Mouse (Mus musculus): ENCODE data around the gene Ttc25. TPM values are rescaled to one million over a fixed set of nuclear protein-coding genes. Genes with fewer than 3 reads are reported as not detected.
"Not testable (repeated sequence)": the region's sequence is repeated elsewhere in the genome, so short reads cannot be mapped to it uniquely, and the experiment has no call there.

Gene Ttc25
- polyA plus RNA-seq, 1 experiment, result not detected

GRCm38 (mm10) chr11:100527066-100527457, 18.3 kb upstream of the Ttc25 start:
- peak overlapping the region; percentile 85 for H3K4me3 ChIP-seq (replicated peaks)
- TF ChIP-seq GATA1 (IDR thresholded peaks at IDR 0.05; ENCODE audit: low read length) (no peak), TAL1 (IDR thresholded peaks at IDR 0.05; ENCODE audit: low read length) (no peak)
- no peaks in the 10 kb centered on the region for H3K9me3 ChIP-seq (ENCODE audit: control insufficient read depth, low read length)
- H3K4me1 ChIP-seq (ENCODE audit: control insufficient read depth), result peaks cover 43% of the 10 kb centered on the region
- H3K36me3 ChIP-seq (ENCODE audit: control insufficient read depth), result peaks cover 30% of the 10 kb centered on the region
- H3K27me3 ChIP-seq (ENCODE audit: control insufficient read depth), result no peaks in the 10 kb centered on the region

- peaks cover 24% of the 10 kb centered on the region for H3K36me3 ChIP-seq (ENCODE audit: control insufficient read depth)
- H3K9me3 ChIP-seq (ENCODE audit: control insufficient read depth, low read length), result no peaks in the 10 kb centered on the region
- H3K4me1 ChIP-seq (ENCODE audit: control insufficient read depth), result peaks cover 43% of the 10 kb centered on the region
- H3K27me3 ChIP-seq (ENCODE audit: control insufficient read depth), result no peaks in the 10 kb centered on the region
- H3K4me3 ChIP-seq (replicated peaks), result peak within 1 kb of the TSS; percentile 85
- TF ChIP-seq TAL1 (IDR thresholded peaks at IDR 0.05; ENCODE audit: low read length), result no peak
- no peak for TF ChIP-seq GATA1 (IDR thresholded peaks at IDR 0.05; ENCODE audit: low read length)
These were observed 17.7 kb upstream of the Ttc25 start, which contains the start of gene Acly for GRCm38 (mm10) chr11:100527458-100528374. Gene Acly (minus strand): TSS chr11:100528000.

- Histone ChIP-seq H3K4me1 (ENCODE audit: control insufficient read depth) (peaks cover 43% of the 10 kb centered on the region), H3K36me3 (ENCODE audit: control insufficient read depth) (peaks cover 15% of the 10 kb centered on the region), H3K4me3 (replicated peaks) (peak overlapping the region; percentile 85), H3K9me3 (ENCODE audit: control insufficient read depth, low read length) (peaks cover 3% of the 10 kb centered on the region; the same call in 1 of the 2 replicates), H3K27me3 (ENCODE audit: control insufficient read depth) (no peaks in the 10 kb centered on the region)
- no peak for TF ChIP-seq TAL1 (IDR thresholded peaks at IDR 0.05; ENCODE audit: low read length)
- TF ChIP-seq GATA1 (IDR thresholded peaks at IDR 0.05; ENCODE audit: low read length), result no peak
These were observed 16.8 kb upstream of the Ttc25 start for GRCm38 (mm10) chr11:100528375-100529165.

DNA sequence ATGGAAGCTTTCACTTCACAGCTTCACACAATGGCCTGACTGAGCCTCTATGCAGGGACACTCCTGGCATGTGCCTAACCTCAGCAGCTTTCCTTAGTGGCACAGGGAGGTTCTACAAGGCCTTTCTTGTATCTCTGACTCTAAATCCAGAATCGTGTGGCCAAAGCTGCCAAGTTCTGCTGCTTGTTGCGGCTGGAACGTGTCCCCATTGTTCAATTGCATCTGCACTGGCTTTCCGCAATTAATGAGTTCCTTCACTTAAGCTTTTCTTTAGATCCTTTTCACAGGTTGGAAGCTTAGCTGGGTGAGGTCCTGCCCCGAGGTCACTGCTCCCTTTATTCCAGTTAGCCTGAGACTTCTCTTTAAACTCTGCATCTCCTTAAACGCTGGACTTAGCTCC, 11.5 kb upstream of the Ttc25 start:
- H3K27me3 ChIP-seq (ENCODE audit: control insufficient read depth), result no peaks in the 10 kb centered on the region
- no peak for TF ChIP-seq TAL1 (IDR thresholded peaks at IDR 0.05; ENCODE audit: low read length)
- no peak for TF ChIP-seq GATA1 (IDR thresholded peaks at IDR 0.05; ENCODE audit: low read length)
- peaks cover under 1% of the 10 kb centered on the region; the same call in 1 of the 2 replicates for H3K4me1 ChIP-seq (ENCODE audit: control insufficient read depth)
- H3K36me3 ChIP-seq (ENCODE audit: control insufficient read depth), result no peaks in the 10 kb centered on the region
- H3K9me3 ChIP-seq (ENCODE audit: control insufficient read depth, low read length), result peaks cover 5% of the 10 kb centered on the region
- no peak overlapping the region for H3K4me3 ChIP-seq (replicated peaks)

- not testable (repeated sequence) for H3K9me3 ChIP-seq (ENCODE audit: control insufficient read depth, low read length); H3K27me3 ChIP-seq (ENCODE audit: control insufficient read depth); H3K36me3 ChIP-seq (ENCODE audit: control insufficient read depth); H3K4me3 ChIP-seq (replicated peaks); H3K4me1 ChIP-seq (ENCODE audit: control insufficient read depth)
These were observed 11.0 kb upstream of the Ttc25 start for GRCm38 (mm10) chr11:100534411-100534810.

GRCm38 (mm10) chr11:100534821-100535220, 10.6 kb upstream of the Ttc25 start:
- not testable (repeated sequence) for H3K9me3 ChIP-seq (ENCODE audit: control insufficient read depth, low read length); H3K36me3 ChIP-seq (ENCODE audit: control insufficient read depth); H3K27me3 ChIP-seq (ENCODE audit: control insufficient read depth); H3K4me3 ChIP-seq (replicated peaks); H3K4me1 ChIP-seq (ENCODE audit: control insufficient read depth)

GRCm38 (mm10) chr11:100535996-100536395, 9.4 kb upstream of the Ttc25 start:
- H3K36me3 ChIP-seq (ENCODE audit: control insufficient read depth), result no peaks in the 10 kb centered on the region
- H3K27me3 ChIP-seq (ENCODE audit: control insufficient read depth), result no peaks in the 10 kb centered on the region
- H3K4me1 ChIP-seq (ENCODE audit: control insufficient read depth), result peaks cover 2% of the 10 kb centered on the region; the same call in 1 of the 2 replicates
- peaks cover 5% of the 10 kb centered on the region for H3K9me3 ChIP-seq (ENCODE audit: control insufficient read depth, low read length)
- no peak overlapping the region for H3K4me3 ChIP-seq (replicated peaks)
- TF ChIP-seq TAL1 (IDR thresholded peaks at IDR 0.05; ENCODE audit: low read length) (no peak), GATA1 (IDR thresholded peaks at IDR 0.05; ENCODE audit: low read length) (no peak)

DNA sequence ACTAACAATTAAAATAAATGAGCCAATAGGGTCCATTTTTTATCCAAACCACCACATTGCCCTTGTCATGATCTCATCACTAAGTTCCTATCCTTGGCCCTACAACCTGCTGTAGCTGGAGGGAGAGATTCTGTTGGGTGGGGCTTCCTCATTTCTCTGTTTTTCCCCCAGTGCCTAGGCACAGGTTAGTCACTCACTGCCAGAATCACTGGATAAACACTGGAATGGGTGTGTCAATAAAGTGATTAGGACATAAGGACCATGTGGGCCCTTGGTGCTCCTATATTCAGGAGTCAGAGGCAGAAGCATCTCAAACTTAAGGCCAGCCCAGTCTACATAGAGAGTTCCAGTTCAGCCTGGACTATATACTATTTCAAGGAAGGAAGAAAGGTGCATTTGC, 8.9 kb upstream of the Ttc25 start:
- Histone ChIP-seq H3K4me3 (replicated peaks) (no peak overlapping the region), H3K9me3 (ENCODE audit: control insufficient read depth, low read length) (peaks cover 5% of the 10 kb centered on the region), H3K36me3 (ENCODE audit: control insufficient read depth) (no peaks in the 10 kb centered on the region), H3K4me1 (ENCODE audit: control insufficient read depth) (peaks cover 3% of the 10 kb centered on the region; the same call in 1 of the 2 replicates), H3K27me3 (ENCODE audit: control insufficient read depth) (no peaks in the 10 kb centered on the region)
- TF ChIP-seq TAL1 (IDR thresholded peaks at IDR 0.05; ENCODE audit: low read length) (no peak), GATA1 (IDR thresholded peaks at IDR 0.05; ENCODE audit: low read length) (no peak)

DNA sequence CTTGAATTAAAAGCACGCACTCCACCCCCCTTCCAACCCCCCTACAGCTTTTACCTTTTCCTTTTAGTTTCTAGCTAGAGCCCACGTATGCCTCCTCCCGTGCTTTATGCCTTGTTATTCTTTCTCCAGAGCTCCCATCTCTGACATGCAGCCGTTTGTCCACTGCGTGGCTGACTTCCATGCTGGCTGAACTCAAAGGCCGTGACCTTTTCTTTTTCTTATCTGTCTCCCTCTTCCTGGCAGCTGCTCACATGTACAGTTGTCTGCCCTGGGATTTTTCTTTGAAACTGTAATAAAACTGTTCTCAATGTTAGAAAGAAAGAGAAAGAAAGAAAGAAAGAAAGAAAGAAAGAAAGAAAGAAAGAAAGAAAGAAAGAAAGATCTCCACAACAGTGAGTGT, 4.4 kb upstream of the Ttc25 start:
- Histone ChIP-seq H3K9me3 (ENCODE audit: control insufficient read depth, low read length) (no peaks in the 10 kb centered on the region), H3K4me1 (ENCODE audit: control insufficient read depth) (peaks cover 16% of the 10 kb centered on the region), H3K4me3 (replicated peaks) (no peak overlapping the region), H3K36me3 (ENCODE audit: control insufficient read depth) (no peaks in the 10 kb centered on the region), H3K27me3 (ENCODE audit: control insufficient read depth) (no peaks in the 10 kb centered on the region)
- no peak for TF ChIP-seq GATA1 (IDR thresholded peaks at IDR 0.05; ENCODE audit: low read length)
- TF ChIP-seq TAL1 (IDR thresholded peaks at IDR 0.05; ENCODE audit: low read length), result no peak

Data from erythroblast, embryonic 14.5 days (primary cell).